Mouse (Mus musculus): Measurements from ENCODE around the gene Nmt2. TPM values are rescaled to one million over a fixed set of nuclear protein-coding genes. Genes with fewer than 3 reads are reported as not detected.

Nmt2 gene
- polyA plus RNA-seq, 1 experiment: 39.8 TPM

DNA sequence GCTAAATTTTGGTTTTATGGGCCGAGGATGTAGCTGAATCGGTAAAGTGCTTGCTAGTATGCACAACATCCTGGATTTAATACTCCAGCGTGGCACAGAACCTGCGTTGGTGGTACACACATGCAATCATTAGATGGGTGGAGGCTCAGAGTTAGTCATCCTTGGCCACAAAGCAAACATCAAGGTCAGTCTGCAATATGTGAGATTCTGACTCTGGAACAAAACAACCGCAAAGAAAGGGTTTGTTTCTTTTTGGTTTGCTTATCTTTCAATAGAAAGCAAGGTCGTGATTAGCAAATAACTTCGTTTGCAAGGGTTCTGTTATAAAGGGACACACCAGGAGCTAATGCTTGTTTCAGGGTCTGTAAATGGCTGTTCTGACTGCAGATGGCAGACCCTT, 6.5 kb upstream of the Nmt2 start:
- no peak for TF ChIP-seq CTCF (IDR thresholded peaks at IDR 0.05; ENCODE audit: borderline replicate concordance, insufficient read depth, low read depth, low read length)
- no peak for TF ChIP-seq POLR2A (IDR thresholded peaks at IDR 0.05; ENCODE audit: borderline replicate concordance, insufficient read depth, low read length)
- no peak for DNase-seq
- Histone ChIP-seq H3K27me3 (ENCODE audit: control insufficient read depth, insufficient read depth, low read length) (no peaks in the 10 kb centered on the region), H3K27ac (ENCODE audit: insufficient read depth, low read length) (no peak overlapping the region), H3K4me1 (ENCODE audit: control insufficient read depth, insufficient read depth, low read length) (no peaks in the 10 kb centered on the region), H3K4me3 (replicated peaks; ENCODE audit: insufficient read depth, low read depth, low read length) (no peak overlapping the region)
- WGBS: 85% methylated on average over 7 of the region's 7 CpGs

DNA sequence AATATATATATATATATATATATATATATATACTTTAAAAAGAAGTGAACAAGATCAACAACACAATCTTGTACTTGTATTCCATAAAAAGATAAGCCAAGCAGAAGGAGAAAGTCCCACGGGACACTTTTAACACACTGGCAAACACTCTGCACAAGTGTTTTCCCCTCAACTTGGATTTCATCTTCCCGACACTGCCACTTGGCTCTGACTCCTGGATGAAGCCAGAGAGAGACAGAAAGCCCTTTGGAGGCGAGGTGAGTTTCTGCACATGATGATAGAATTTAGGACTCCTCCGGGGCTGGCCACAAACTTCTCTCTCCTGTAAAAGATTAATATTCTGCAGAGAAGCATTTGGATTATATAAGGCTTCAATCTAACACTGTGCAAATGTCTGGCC, 2.7 kb upstream of the Nmt2 start:
- DNase-seq: no peak
- Histone ChIP-seq H3K27ac (ENCODE audit: insufficient read depth, low read length) (no peak overlapping the region), H3K4me3 (replicated peaks; ENCODE audit: insufficient read depth, low read depth, low read length) (no peak overlapping the region), H3K27me3 (ENCODE audit: control insufficient read depth, insufficient read depth, low read length) (no peaks in the 10 kb centered on the region), H3K4me1 (ENCODE audit: control insufficient read depth, insufficient read depth, low read length) (peaks cover 3% of the 10 kb centered on the region; the same call in 1 of the 2 replicates)
- TF ChIP-seq POLR2A (IDR thresholded peaks at IDR 0.05; ENCODE audit: borderline replicate concordance, insufficient read depth, low read length): no peak
- TF ChIP-seq CTCF (IDR thresholded peaks at IDR 0.05; ENCODE audit: borderline replicate concordance, insufficient read depth, low read depth, low read length): no peak
- WGBS: 63% methylated on average over 4 of the region's 4 CpGs

GRCm38 (mm10) chr2:3282866-3283601, 978 bp upstream of the Nmt2 start:
- TF ChIP-seq POLR2A (IDR thresholded peaks at IDR 0.05; ENCODE audit: borderline replicate concordance, insufficient read depth, low read length) (no peak), CTCF (IDR thresholded peaks at IDR 0.05; ENCODE audit: borderline replicate concordance, insufficient read depth, low read depth, low read length) (no peak)
- Histone ChIP-seq H3K27me3 (ENCODE audit: control insufficient read depth, insufficient read depth, low read length) (no peaks in the 10 kb centered on the region), H3K4me3 (replicated peaks; ENCODE audit: insufficient read depth, low read depth, low read length) (peak overlapping the region; percentile 52), H3K4me1 (ENCODE audit: control insufficient read depth, insufficient read depth, low read length) (peaks cover 3% of the 10 kb centered on the region; the same call in 1 of the 2 replicates), H3K27ac (ENCODE audit: insufficient read depth, low read length) (no peak overlapping the region)
- 14% methylated on average over 12 of the region's 12 CpGs for WGBS
- DNase-seq: peak in 1 of 2 experiments; percentile 20

GRCm38 (mm10) chr2:3284473-3285180, 615 bp downstream of the Nmt2 start:
- Histone ChIP-seq H3K27me3 (ENCODE audit: control insufficient read depth, insufficient read depth, low read length) (no peaks in the 10 kb centered on the region), H3K27ac (ENCODE audit: insufficient read depth, low read length) (peak overlapping the region; percentile 29), H3K4me3 (replicated peaks; ENCODE audit: insufficient read depth, low read depth, low read length) (peak overlapping the region; percentile 73), H3K4me1 (ENCODE audit: control insufficient read depth, insufficient read depth, low read length) (peaks cover 3% of the 10 kb centered on the region; the same call in 1 of the 2 replicates)
- TF ChIP-seq POLR2A (IDR thresholded peaks at IDR 0.05; ENCODE audit: borderline replicate concordance, insufficient read depth, low read length): no peak
- no peak for TF ChIP-seq CTCF (IDR thresholded peaks at IDR 0.05; ENCODE audit: borderline replicate concordance, insufficient read depth, low read depth, low read length)
- DNase-seq: peak in 1 of 2 experiments; percentile 69
- under 1% methylated on average over 58 of the region's 60 CpGs for WGBS

GRCm38 (mm10) chr2:3285181-3285530, 1.1 kb downstream of the Nmt2 start:
- H3K4me3 ChIP-seq (replicated peaks; ENCODE audit: insufficient read depth, low read depth, low read length): peak overlapping the region; percentile 73
- TF ChIP-seq CTCF (IDR thresholded peaks at IDR 0.05; ENCODE audit: borderline replicate concordance, insufficient read depth, low read depth, low read length) (no peak), POLR2A (IDR thresholded peaks at IDR 0.05; ENCODE audit: borderline replicate concordance, insufficient read depth, low read length) (no peak)
- no peaks in the 10 kb centered on the region for H3K27me3 ChIP-seq (ENCODE audit: control insufficient read depth, insufficient read depth, low read length)
- peaks cover 3% of the 10 kb centered on the region; the same call in 1 of the 2 replicates for H3K4me1 ChIP-seq (ENCODE audit: control insufficient read depth, insufficient read depth, low read length)
- peak; percentile 22 to 42 for DNase-seq
- H3K27ac ChIP-seq (ENCODE audit: insufficient read depth, low read length): no peak overlapping the region; the same call in 1 of the 2 replicates
- WGBS: 1% methylated on average over 6 of the region's 6 CpGs

DNA sequence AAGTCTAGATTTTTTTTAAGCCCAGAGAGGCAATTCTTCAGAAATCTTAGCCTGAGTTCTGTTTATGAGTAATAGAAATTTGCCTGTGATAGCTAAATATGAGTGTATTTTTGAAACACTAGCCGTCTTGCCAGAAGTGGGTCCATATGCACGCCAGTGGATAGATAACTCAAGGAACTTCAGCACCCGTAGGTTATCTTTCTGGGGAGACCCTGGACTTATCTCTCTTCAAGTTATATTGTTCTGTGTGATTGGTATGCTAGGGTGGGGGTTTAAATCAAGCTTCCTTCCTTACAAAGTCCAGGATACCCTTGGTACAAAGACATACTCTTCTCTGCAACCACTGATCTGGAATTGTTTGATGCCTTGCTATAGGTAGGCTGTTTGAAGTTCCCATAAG, 1.7 kb downstream of the Nmt2 start:
- Histone ChIP-seq H3K27ac (ENCODE audit: insufficient read depth, low read length) (no peak overlapping the region), H3K4me3 (replicated peaks; ENCODE audit: insufficient read depth, low read depth, low read length) (peak overlapping the region; percentile 10), H3K27me3 (ENCODE audit: control insufficient read depth, insufficient read depth, low read length) (no peaks in the 10 kb centered on the region), H3K4me1 (ENCODE audit: control insufficient read depth, insufficient read depth, low read length) (peaks cover 3% of the 10 kb centered on the region; the same call in 1 of the 2 replicates)
- no peak for DNase-seq
- WGBS: 45% methylated on average over 3 of the region's 3 CpGs
- no peak for TF ChIP-seq POLR2A (IDR thresholded peaks at IDR 0.05; ENCODE audit: borderline replicate concordance, insufficient read depth, low read length)
- TF ChIP-seq CTCF (IDR thresholded peaks at IDR 0.05; ENCODE audit: borderline replicate concordance, insufficient read depth, low read depth, low read length): no peak

GRCm38 (mm10) chr2:3286243-3286642, 2.2 kb downstream of the Nmt2 start:
- WGBS: 76% methylated on average over 2 of the region's 2 CpGs
- Histone ChIP-seq H3K27ac (ENCODE audit: insufficient read depth, low read length) (no peak overlapping the region), H3K4me3 (replicated peaks; ENCODE audit: insufficient read depth, low read depth, low read length) (no peak overlapping the region), H3K4me1 (ENCODE audit: control insufficient read depth, insufficient read depth, low read length) (peaks cover 3% of the 10 kb centered on the region; the same call in 1 of the 2 replicates), H3K27me3 (ENCODE audit: control insufficient read depth, insufficient read depth, low read length) (no peaks in the 10 kb centered on the region)
- TF ChIP-seq CTCF (IDR thresholded peaks at IDR 0.05; ENCODE audit: borderline replicate concordance, insufficient read depth, low read depth, low read length) (no peak), POLR2A (IDR thresholded peaks at IDR 0.05; ENCODE audit: borderline replicate concordance, insufficient read depth, low read length) (no peak)
- no peak for DNase-seq
